In genomic region chr10:94804029-94804908, GRCm38 (mm10) we compare ENCODE assay signal across 16 mouse cellular contexts.
DNase-seq lines count a peak whose midpoint lies in the region; ATAC-seq and TF ChIP-seq lines count a peak whose summit lies in the region.
"Had no signal": no experiment of that assay in that cellular context is flagged by ENCODE, and none has a peak within 500 bp of the region (broad histone marks: within the 10 kb centered on the region; RNA-seq: fewer than 3 reads in every experiment).

No protein-coding gene starts in this region.

- H3K4me3 ChIP-seq in midbrain, postnatal 0 days (ENCODE audit: low read depth, low read length) = no peak overlapping the region
- H3K4me3 ChIP-seq: erythroblast, embryonic 14.5 days; midbrain, embryonic 12.5 days; neural tube, embryonic 13.5 days had no signal

- H3K4me1 ChIP-seq in midbrain, postnatal 0 days (ENCODE audit: insufficient read depth, low read length) = no peaks in the 10 kb centered on the region

- no peak overlapping the region for H3K9ac ChIP-seq in midbrain, postnatal 0 days (replicated peaks; ENCODE audit: low read length, poor library complexity, severe bottlenecking)
- H3K9ac ChIP-seq: liver, embryonic 14.5 days; midbrain, embryonic 12.5 days; neural tube, embryonic 13.5 days had no signal

- H3K9me3 ChIP-seq in midbrain, postnatal 0 days (ENCODE audit: low read length) = no peaks in the 10 kb centered on the region
- H3K9me3 ChIP-seq: midbrain, embryonic 12.5 days; neural tube, embryonic 13.5 days had no signal

- no peak overlapping the region for H3K4me2 ChIP-seq in midbrain, postnatal 0 days (ENCODE audit: low read depth, low read length, poor library complexity, severe bottlenecking)
- H3K4me2 ChIP-seq: midbrain, embryonic 12.5 days; neural tube, embryonic 13.5 days had no signal

- TF ChIP-seq CTCF in midbrain, postnatal 0 days (IDR thresholded peaks at IDR 0.05) = no peak

- WGBS in midbrain, postnatal 0 days = 70% methylated on average over 10 of the region's 10 CpGs

- H3K27me3 ChIP-seq in midbrain, postnatal 0 days (ENCODE audit: insufficient read depth, low read length) = no peaks in the 10 kb centered on the region
- H3K27me3 ChIP-seq: midbrain, embryonic 12.5 days; neural tube, embryonic 13.5 days had no signal

- no peak overlapping the region for H3K27ac ChIP-seq in midbrain, postnatal 0 days (ENCODE audit: low read depth, low read length)
- H3K27ac ChIP-seq: liver, embryonic 14.5 days; midbrain, embryonic 12.5 days; neural tube, embryonic 13.5 days had no signal

- 0 out of 2 replicates have a peak, but pooled peaks cover 2% of the 10 kb centered on the region for H3K36me3 ChIP-seq in midbrain, postnatal 0 days (ENCODE audit: insufficient read depth, low read length)
- H3K36me3 ChIP-seq: neural tube, embryonic 13.5 days had no signal

- DNase-seq in gastrocnemius, postnatal 25 days = peak; percentile 17
- no peak for DNase-seq in gastrocnemius, adult 8-10 months (ENCODE audit: low spot score in 2 of 2)
- DNase-seq in right cerebral cortex, postnatal 10 days (ENCODE audit: low spot score in 2 of 2) = peak; percentile 41 to 55
- DNase-seq in right cerebral cortex, postnatal 36 days (ENCODE audit: low spot score in 2 of 2) = no peak
- peak; percentile 30 for DNase-seq in heart, postnatal 4 days
- DNase-seq in adrenal gland, postnatal 36 days = no peak
- no peak for DNase-seq in midbrain, postnatal 0 days (ENCODE audit: low spot score)
- DNase-seq: adrenal gland, adult 2 months; kidney, postnatal 4 days; thymus, postnatal 36 days had no signal

- no peak for ATAC-seq in midbrain, postnatal 0 days (ENCODE audit: low FRiP score)
- ATAC-seq in inflammation-experienced regulatory T-cells, adult 6 months = no peak
- ATAC-seq: CD4-positive, CD25-positive, alpha-beta regulatory T cell, adult 4 months had no signal

Comparison
In these comparisons a context has a peak if more than half of its experiments do, and no peak if none do; other contexts are left out.
1. DNase-seq: peak in gastrocnemius, postnatal 25 days (single experiment), right cerebral cortex, postnatal 10 days (2 of 2) and heart, postnatal 4 days (single experiment); none in gastrocnemius, adult 8-10 months (0 of 2), right cerebral cortex, postnatal 36 days (0 of 2), adrenal gland, postnatal 36 days (0 of 2) and midbrain, postnatal 0 days (single experiment).